Mouse (Mus musculus) adipose tissue, adult 10 weeks (tissue): Measurements from ENCODE around the gene Arfgef2. TPM values are rescaled to one million over a fixed set of nuclear protein-coding genes. Genes with fewer than 3 reads are reported as not detected.

ENCODE experiments used
- polyA plus RNA-seq: library from polyadenylated mRNA; stranded (reverse); fragments of 350-450 nt; fragmentation: Illumina TruSeq; extraction: RNeasy Lipid Tissue Mini Kit (QIAGEN cat#74804); gene quantifications from one replicate; pipeline ENCODE4 v1.2.3, GENCODE M21; 2014; ENCODE audit warnings: low read depth, low replicate concordance

Gene Arfgef2
- polyA plus RNA-seq, result 20.2 TPM

GRCm38 (mm10) chr2:166805250-166806172 is at the start of gene Arfgef2:
Gene Arfgef2, plus strand, starts transcription at chr2:166805588.

GRCm38 (mm10) chr2:166792355-166792754 is 13.0 kb upstream of the Arfgef2 start, which contains the start of gene Trp53rkb:
Gene Trp53rkb, plus strand, starts transcription at chr2:166792531.

GRCm38 (mm10) chr2:166905711-166906522 is 100.5 kb downstream of the Arfgef2 start, which contains the start of gene Cse1l:
Gene Cse1l, plus strand, starts transcription at chr2:166906040.

Other genes starting within 250 kb of the Arfgef2 start
- gene Prex1, start 91.8 kb upstream of the Arfgef2 start, polyA plus RNA-seq, result 14.4 TPM
- 2.6 TPM for gene Trp53rkb, start 13.1 kb upstream of the Arfgef2 start, polyA plus RNA-seq
- gene Cse1l, start 100.5 kb downstream of the Arfgef2 start, polyA plus RNA-seq, result 38.7 TPM
- gene Stau1, start 190.7 kb downstream of the Arfgef2 start, polyA plus RNA-seq, result 72.0 TPM
- gene Ddx27, start 209.6 kb downstream of the Arfgef2 start, polyA plus RNA-seq, result 28.2 TPM